Mouse (Mus musculus) testis, adult 2 months (tissue): ENCODE measurements around the gene L3mbtl4. TPM values are rescaled to one million over a fixed set of nuclear protein-coding genes. Genes with fewer than 3 reads are reported as not detected.

Source experiments
- H3K27ac ChIP-seq: fragments of 200-500 bp; 2 replicates; pipeline ENCODE4 v1.5.1; 2012; ENCODE audit warnings: low read depth, low read length; ENCODE audit not compliant: control insufficient read depth, insufficient read depth
- H3K27me3 ChIP-seq: fragments of 200-500 bp; 2 replicates; pipeline ENCODE4 v1.6.1; 2012; ENCODE audit warnings: mild to moderate bottlenecking, low read length, moderate library complexity; ENCODE audit not compliant: control insufficient read depth, insufficient read depth
- H3K36me3 ChIP-seq: fragments of 200-500 bp; 2 replicates; pipeline ENCODE4 v1.6.1; 2012; ENCODE audit warnings: mild to moderate bottlenecking, low read length; ENCODE audit not compliant: control insufficient read depth, insufficient read depth
- H3K4me1 ChIP-seq: fragments of 200-500 bp; 2 replicates; pipeline ENCODE4 v1.6.1; 2012; ENCODE audit warnings: low read length; ENCODE audit not compliant: control insufficient read depth, insufficient read depth
- H3K4me3 ChIP-seq: fragments of 200-500 bp; 2 replicates; pipeline ENCODE4 v1.5.1; 2012; ENCODE audit warnings: low read depth, mild to moderate bottlenecking, low read length, moderate library complexity, mixed read lengths; ENCODE audit not compliant: control insufficient read depth
- CTCF ChIP-seq: fragments of 200-500 bp; IDR thresholded peaks from 2 replicates; pipeline ENCODE4 v1.5.1; 2012; ENCODE audit warnings: low read depth, mild to moderate bottlenecking, inconsistent platforms, low read length, moderate library complexity; ENCODE audit not compliant: control insufficient read depth, insufficient read depth, insufficient replicate concordance
- POLR2A ChIP-seq: fragments of 200-500 bp; IDR thresholded peaks from 2 replicates; pipeline ENCODE4 v1.6.1; 2012; ENCODE audit warnings: low read depth, mild to moderate bottlenecking, inconsistent platforms, low read length, moderate library complexity; ENCODE audit not compliant: control insufficient read depth
- polyA plus RNA-seq: library from polyadenylated mRNA; depleted of rRNA; stranded (reverse); fragments of >200 nt; gene quantifications from 2 replicates; pipeline ENCODE4 v1.2.3, GENCODE M21; 2012

L3mbtl4 gene
- polyA plus RNA-seq, 1 experiment = 9.3 TPM

DNA sequence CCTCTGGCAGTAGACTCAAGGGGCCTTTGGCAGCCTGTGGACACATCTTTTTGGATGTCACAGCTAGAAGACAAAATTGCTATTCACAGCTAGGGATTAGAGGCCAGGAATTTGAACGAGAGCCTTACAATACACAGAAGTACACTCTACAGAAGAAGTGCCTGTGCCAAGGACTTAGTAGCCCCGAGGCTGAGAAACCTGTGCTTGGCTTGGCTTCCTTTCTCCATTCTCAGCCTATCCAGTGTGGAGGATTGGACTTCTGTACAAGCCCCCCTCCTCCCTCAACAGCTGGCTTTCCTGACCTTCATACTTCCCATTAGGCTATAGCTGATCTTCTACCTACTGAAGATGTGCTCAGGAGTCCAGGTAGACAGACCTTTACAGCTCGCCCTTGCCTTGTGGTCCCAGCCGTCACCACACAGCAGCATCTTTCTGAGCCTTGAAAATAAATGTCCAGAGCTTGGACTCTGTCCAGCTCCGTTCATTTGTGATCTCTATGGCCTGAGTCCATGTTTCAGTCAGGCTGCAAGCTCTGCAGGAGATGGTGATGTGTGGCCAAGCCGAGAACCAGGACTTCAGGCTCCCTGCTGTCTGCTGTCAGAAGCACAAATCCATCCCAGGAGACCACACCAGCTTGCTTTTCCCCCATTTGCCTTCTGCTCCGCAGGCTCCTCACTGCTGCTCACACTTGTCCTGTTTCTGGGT lies 497.6 kb downstream of the L3mbtl4 start:
- H3K27ac ChIP-seq = no peak overlapping the region
- H3K36me3 ChIP-seq = no peaks in the 10 kb centered on the region
- H3K4me3 ChIP-seq = no peak overlapping the region
- H3K4me1 ChIP-seq = no peaks in the 10 kb centered on the region
- H3K27me3 ChIP-seq = no peaks in the 10 kb centered on the region
- TF ChIP-seq CTCF (no peak), POLR2A (no peak)

DNA sequence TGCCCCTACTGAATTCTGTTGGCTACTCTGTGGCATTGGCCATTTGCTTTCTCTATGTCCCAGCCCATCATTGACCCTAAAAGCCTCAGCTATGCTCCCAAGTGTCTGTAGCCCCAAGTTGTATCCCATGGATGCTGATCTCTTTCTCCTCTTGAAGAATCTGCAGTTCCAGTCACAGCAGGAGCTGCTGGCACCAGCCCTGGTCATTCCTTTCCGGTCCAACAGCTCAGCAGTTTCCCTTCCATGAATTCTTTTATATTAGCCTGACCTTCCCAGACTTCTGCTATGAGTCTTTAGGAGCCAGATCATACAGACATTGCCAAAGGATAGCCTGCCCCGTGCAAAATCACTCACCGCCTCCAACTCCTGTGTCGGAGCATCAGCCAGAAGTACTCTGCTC lies 520.1 kb downstream of the L3mbtl4 start:
- TF ChIP-seq POLR2A (no peak), CTCF (no peak)
- Histone ChIP-seq H3K4me1 (no peaks in the 10 kb centered on the region), H3K27ac (no peak overlapping the region), H3K36me3 (no peaks in the 10 kb centered on the region), H3K4me3 (no peak overlapping the region), H3K27me3 (no peaks in the 10 kb centered on the region)

DNA sequence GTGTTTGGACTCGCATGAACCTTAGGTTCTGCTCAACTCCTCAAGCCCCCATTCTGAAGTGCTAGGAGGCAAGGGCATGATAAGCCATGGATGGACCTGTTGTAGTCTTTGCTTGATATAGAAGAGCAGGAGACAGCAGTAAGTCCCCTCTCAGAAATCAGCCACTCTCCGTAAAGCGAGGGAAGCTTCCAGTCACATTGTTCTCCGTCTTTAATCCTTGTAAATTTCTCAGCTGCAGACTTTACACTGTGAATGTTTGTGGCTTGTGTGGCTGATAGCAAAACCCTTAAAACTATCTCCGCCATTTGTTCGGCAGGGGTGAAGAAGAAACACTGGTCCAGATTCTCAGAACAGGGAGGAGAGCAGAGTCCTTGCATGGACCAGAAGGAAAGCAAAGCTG lies 552.7 kb downstream of the L3mbtl4 start, which contains the start of gene Tmem200c:
Gene Tmem200c (plus strand): TSS at position 301 of the 400 bp plus-strand sequence.
- Histone ChIP-seq H3K27ac (no peak within 1 kb of the TSS), H3K4me3 (no peak within 1 kb of the TSS), H3K4me1 (peaks cover 2% of the 10 kb centered on the region), H3K36me3 (no peaks in the 10 kb centered on the region), H3K27me3 (no peaks in the 10 kb centered on the region)
- TF ChIP-seq CTCF = no peak
